Mouse (Mus musculus) spleen, embryonic (tissue): ENCODE measurements around the gene Tbc1d1.

Source experiments
- CTCF ChIA-PET: fragments of 350-600 bp; sonication (Branson Sonifier 250); formaldehyde crosslinking; loops from one replicate; lab custom pipeline; 2022; lab: Charles Lee

Tbc1d1 gene

GRCm38 (mm10) chr5:64202306-64202705 is 46.2 kb downstream of the Tbc1d1 start:
- CTCF ChIA-PET, result interaction anchor here (0.5 to 1.6 kb wide), 6 partner anchors 25 to 73 kb away, joined by 3 to 6 read pairs (median 3); no protein-coding TSS in a partner anchor

- CTCF ChIA-PET, result interaction anchor here (0.6 to 1.1 kb wide), 3 partner anchors 15 to 36 kb away, joined by 3 to 8 read pairs (median 5); no protein-coding TSS in a partner anchor
Observed at GRCm38 (mm10) chr5:64205610-64206009, 49.5 kb downstream of the Tbc1d1 start.

- CTCF ChIA-PET, result interaction anchor here (0.7 to 1.1 kb wide), 2 partner anchors 15 to 64 kb away, joined by 3 read pairs; no protein-coding TSS in a partner anchor
Observed at GRCm38 (mm10) chr5:64206431-64206830, 50.3 kb downstream of the Tbc1d1 start.

- CTCF ChIA-PET, result interaction anchor here (1.1 kb wide), 1 partner anchor 63 kb away, joined by 3 read pairs; no protein-coding TSS in a partner anchor
Observed at GRCm38 (mm10) chr5:64206875-64207274, 50.8 kb downstream of the Tbc1d1 start.

- CTCF ChIA-PET, result interaction anchor here (0.6 kb wide), 1 partner anchor 17 kb away, joined by 3 read pairs; no protein-coding TSS in a partner anchor
Observed at GRCm38 (mm10) chr5:64207800-64208199, 51.7 kb downstream of the Tbc1d1 start.

GRCm38 (mm10) chr5:64210817-64211216 is 54.7 kb downstream of the Tbc1d1 start:
- CTCF ChIA-PET, result interaction anchor here (0.6 kb wide), 1 partner anchor 111 kb away, joined by 6 read pairs; no protein-coding TSS in a partner anchor

GRCm38 (mm10) chr5:64211284-64211683 is 55.2 kb downstream of the Tbc1d1 start:
- CTCF ChIA-PET, result interaction anchor here (0.6 to 0.9 kb wide), 3 partner anchors 10 to 111 kb away, joined by 3 to 6 read pairs (median 3); no protein-coding TSS in a partner anchor

- CTCF ChIA-PET, result interaction anchor here (0.9 to 1.1 kb wide), 2 partner anchors 20 to 42 kb away, joined by 3 read pairs; no protein-coding TSS in a partner anchor
Observed at GRCm38 (mm10) chr5:64212206-64212605, 56.1 kb downstream of the Tbc1d1 start.

- CTCF ChIA-PET, result interaction anchor here (1.1 kb wide), 1 partner anchor 42 kb away, joined by 3 read pairs; no protein-coding TSS in a partner anchor
Observed at GRCm38 (mm10) chr5:64212619-64213018, 56.5 kb downstream of the Tbc1d1 start.

GRCm38 (mm10) chr5:64215806-64216205 is 59.7 kb downstream of the Tbc1d1 start:
- CTCF ChIA-PET, result no interaction called here

- CTCF ChIA-PET, result no interaction called here
Observed at GRCm38 (mm10) chr5:64216326-64216725, 60.2 kb downstream of the Tbc1d1 start.

- CTCF ChIA-PET, result interaction anchor here (0.9 kb wide), 1 partner anchor 14 kb away, joined by 3 read pairs; no protein-coding TSS in a partner anchor
Observed at GRCm38 (mm10) chr5:64217256-64217655, 61.2 kb downstream of the Tbc1d1 start.

GRCm38 (mm10) chr5:64217816-64218602 is 61.9 kb downstream of the Tbc1d1 start:
- CTCF ChIA-PET, result interaction anchor here (0.5 to 0.9 kb wide), 2 partner anchors 13 to 142 kb away, joined by 3 read pairs; no protein-coding TSS in a partner anchor

- CTCF ChIA-PET, result interaction anchor here (0.5 kb wide), 1 partner anchor 143 kb away, joined by 3 read pairs; no protein-coding TSS in a partner anchor
Observed at GRCm38 (mm10) chr5:64218603-64218999, 62.5 kb downstream of the Tbc1d1 start.

- CTCF ChIA-PET, result interaction anchor here (0.5 to 0.9 kb wide), 2 partner anchors 15 to 63 kb away, joined by 3 read pairs; no protein-coding TSS in a partner anchor
Observed at GRCm38 (mm10) chr5:64220776-64221175, 64.7 kb downstream of the Tbc1d1 start.

GRCm38 (mm10) chr5:64224735-64225425 is 68.8 kb downstream of the Tbc1d1 start:
- CTCF ChIA-PET, result interaction anchor here (0.6 kb wide), 2 partner anchors 9 to 17 kb away, joined by 3 to 7 read pairs; no protein-coding TSS in a partner anchor

GRCm38 (mm10) chr5:64228252-64228651 is 72.1 kb downstream of the Tbc1d1 start:
- CTCF ChIA-PET, result interaction anchor here (1.2 kb wide), 1 partner anchor 10 kb away, joined by 3 read pairs; no protein-coding TSS in a partner anchor

GRCm38 (mm10) chr5:64229336-64229866 is 73.3 kb downstream of the Tbc1d1 start:
- CTCF ChIA-PET, result interaction anchor here (0.6 to 1.4 kb wide), 3 partner anchors 13 to 1728 kb away, joined by 3 to 6 read pairs (median 6); no protein-coding TSS in a partner anchor

- CTCF ChIA-PET, result interaction anchor here (0.6 to 1.4 kb wide), 4 partner anchors 12 to 1788 kb away, joined by 3 to 21 read pairs (median 6); no protein-coding TSS in a partner anchor
Observed at GRCm38 (mm10) chr5:64230061-64230466, 74.0 kb downstream of the Tbc1d1 start.

- CTCF ChIA-PET, result interaction anchor here (0.6 to 1.0 kb wide), 2 partner anchors 13 to 25 kb away, joined by 3 to 5 read pairs; no protein-coding TSS in a partner anchor
Observed at GRCm38 (mm10) chr5:64230507-64231041, 74.5 kb downstream of the Tbc1d1 start.
